Mouse (Mus musculus) liver, embryonic 14 days (tissue): ENCODE results near the gene Rapsn. TPM values are rescaled to one million over a fixed set of nuclear protein-coding genes. Genes with fewer than 3 reads are reported as not detected.

Experiments used
- polyA plus RNA-seq: library from polyadenylated mRNA; depleted of rRNA; stranded (reverse); fragments of >200 nt; gene quantifications from 2 replicates; pipeline ENCODE4 v1.2.3, GENCODE M21; 2012; rRNA removed

The Rapsn gene
- polyA plus RNA-seq, result 0.50 and 0.96 TPM in 2 replicates

GRCm38 (mm10) chr2:91035385-91035784 lies at the start of gene Rapsn:
Rapsn (plus strand) TSS chr2:91035620.

GRCm38 (mm10) chr2:91053934-91054382 lies 18.5 kb downstream of the Rapsn start, which contains the start of gene Psmc3:
Psmc3 (plus strand) TSS chr2:91054009.

GRCm38 (mm10) chr2:91070076-91070800 lies 34.8 kb downstream of the Rapsn start, which contains the start of gene Slc39a13:
Slc39a13 (minus strand) TSS chr2:91070417.

GRCm38 (mm10) chr2:91081775-91082695 lies 46.6 kb downstream of the Rapsn start, which contains the start of gene Spi1:
Spi1 (plus strand) TSS chr2:91082390.

Other genes with a start within 250 kb of the Rapsn start
- 51.7 and 60.8 TPM in 2 replicates for gene Mtch2, start 188.5 kb upstream of the Rapsn start, polyA plus RNA-seq
- 1.4 and 1.5 TPM in 2 replicates for gene C1qtnf4, start 149.8 kb upstream of the Rapsn start, polyA plus RNA-seq
- 8.2 and 9.9 TPM in 2 replicates for gene Kbtbd4, start 130.9 kb upstream of the Rapsn start, polyA plus RNA-seq
- 77.1 and 89.1 TPM in 2 replicates for gene Ndufs3, start 130.8 kb upstream of the Rapsn start, polyA plus RNA-seq
- gene Celf1, start 95.2 kb upstream of the Rapsn start, polyA plus RNA-seq, result 37.1 and 43.9 TPM in 2 replicates
- gene Psmc3, start 18.4 kb downstream of the Rapsn start, polyA plus RNA-seq, result 134 and 150 TPM in 2 replicates
- 10.0 and 11.2 TPM in 2 replicates for gene Slc39a13, start 34.8 kb downstream of the Rapsn start, polyA plus RNA-seq
- 16.8 and 21.6 TPM in 2 replicates for gene Spi1, start 46.8 kb downstream of the Rapsn start, polyA plus RNA-seq
- 0.05 and 0.06 TPM in 2 replicates for gene Mybpc3, start 82.5 kb downstream of the Rapsn start, polyA plus RNA-seq
- 7.3 and 7.9 TPM in 2 replicates for gene Madd, start 148.2 kb downstream of the Rapsn start, polyA plus RNA-seq
- 13.3 and 15.6 TPM in 2 replicates for gene Nr1h3, start 167.2 kb downstream of the Rapsn start, polyA plus RNA-seq
- 5.7 and 6.7 TPM in 2 replicates for gene Acp2, start 167.3 kb downstream of the Rapsn start, polyA plus RNA-seq
- 8.6 and 9.7 TPM in 2 replicates for gene Ddb2, start 201.4 kb downstream of the Rapsn start, polyA plus RNA-seq
- gene Pacsin3, start 220.3 kb downstream of the Rapsn start, polyA plus RNA-seq, result 10.5 and 11.1 TPM in 2 replicates
- 18.6 and 29.1 TPM in 2 replicates for gene Arfgap2, start 229.4 kb downstream of the Rapsn start, polyA plus RNA-seq